Mouse (Mus musculus) kidney, adult 2 months (tissue): ENCODE measurements around the gene Cstf1. TPM values are rescaled to one million over a fixed set of nuclear protein-coding genes. Genes with fewer than 3 reads are reported as not detected.

ENCODE experiments used
- DNase-seq: peaks from one replicate; pipeline ENCODE4 v3.0.0; 2021
- H3K27ac ChIP-seq: fragments of 200-500 bp; 2 replicates; pipeline ENCODE4 v1.5.1; 2012; ENCODE audit warnings: low read depth, low read length, control low read depth, inconsistent platforms; ENCODE audit not compliant: insufficient read depth
- H3K27me3 ChIP-seq: fragments of 200-500 bp; replicated peaks from 2 replicates; pipeline ENCODE4 v1.6.1; 2012; ENCODE audit warnings: mild to moderate bottlenecking, moderate library complexity, low read length, inconsistent platforms; ENCODE audit not compliant: control insufficient read depth, insufficient read depth
- H3K36me3 ChIP-seq: fragments of 200-500 bp; 2 replicates; pipeline ENCODE4 v1.6.1; 2012; ENCODE audit warnings: mild to moderate bottlenecking, moderate library complexity, low read length, inconsistent platforms; ENCODE audit not compliant: control insufficient read depth, insufficient read depth
- H3K4me1 ChIP-seq: fragments of 200-500 bp; 2 replicates; pipeline ENCODE4 v1.6.1; 2011; ENCODE audit warnings: low read length; ENCODE audit not compliant: control insufficient read depth, insufficient read depth
- H3K4me3 ChIP-seq: fragments of 200-500 bp; 2 replicates; pipeline ENCODE4 v1.5.1; 2011; ENCODE audit warnings: mild to moderate bottlenecking, low read depth, low read length, control low read depth; ENCODE audit not compliant: insufficient read depth
- CTCF ChIP-seq: fragments of 200-500 bp; conservative IDR thresholded peaks from 2 replicates; pipeline ENCODE4 v1.5.1; 2011; ENCODE audit warnings: low read depth, mild to moderate bottlenecking, control low read depth, low read length, moderate library complexity, mixed read lengths; ENCODE audit not compliant: insufficient read depth, insufficient read length
- POLR2A ChIP-seq: fragments of 200-500 bp; IDR thresholded peaks from one replicate; pipeline ENCODE4 v1.6.1; 2011; ENCODE audit warnings: low read depth, low read length, control low read depth
- WGBS: fragments of 180-500 bp; shearing (Covaris S2); methylation state at CpG from one replicate; pipeline ENCODE4 v1.1.7; 2018; 5-methylcytosine and 5-hydroxymethylcytosine counted together
- polyA plus RNA-seq: library from polyadenylated mRNA; depleted of rRNA; stranded (reverse); fragments of >200 nt; gene quantifications from 2 replicates; pipeline ENCODE4 v1.2.3, GENCODE M21; 2012

Cstf1 gene
- polyA plus RNA-seq, 1 experiment, result 31.3 TPM

DNA sequence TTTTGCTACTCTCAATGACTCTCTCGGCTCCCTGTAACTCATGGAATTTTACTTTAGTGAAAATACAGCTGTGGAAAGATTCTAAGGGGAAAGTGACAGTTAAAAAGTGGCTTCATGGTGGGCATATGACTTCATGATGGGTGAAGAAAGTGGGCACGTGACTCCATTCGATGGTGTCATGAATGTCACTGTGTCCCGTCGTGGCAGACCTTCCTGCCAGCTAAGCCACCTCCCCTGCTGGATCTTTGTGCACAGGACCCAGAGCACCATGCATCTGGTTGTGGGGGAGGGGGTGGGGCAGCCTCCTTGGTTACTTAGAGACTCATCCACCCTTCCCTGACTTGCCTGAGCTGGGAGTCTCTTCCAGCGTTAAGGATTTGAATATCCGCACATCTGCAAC is 33.8 kb downstream of the Cstf1 start:
- no peak for TF ChIP-seq CTCF
- no peak for TF ChIP-seq POLR2A
- no peak for DNase-seq
- H3K4me3 ChIP-seq, result no peak overlapping the region
- WGBS, result 58% methylated on average over 7 of the region's 7 CpGs
- H3K27me3 ChIP-seq, result no peaks in the 10 kb centered on the region
- no peaks in the 10 kb centered on the region for H3K36me3 ChIP-seq
- no peaks in the 10 kb centered on the region for H3K4me1 ChIP-seq
- H3K27ac ChIP-seq, result no peak overlapping the region

DNA sequence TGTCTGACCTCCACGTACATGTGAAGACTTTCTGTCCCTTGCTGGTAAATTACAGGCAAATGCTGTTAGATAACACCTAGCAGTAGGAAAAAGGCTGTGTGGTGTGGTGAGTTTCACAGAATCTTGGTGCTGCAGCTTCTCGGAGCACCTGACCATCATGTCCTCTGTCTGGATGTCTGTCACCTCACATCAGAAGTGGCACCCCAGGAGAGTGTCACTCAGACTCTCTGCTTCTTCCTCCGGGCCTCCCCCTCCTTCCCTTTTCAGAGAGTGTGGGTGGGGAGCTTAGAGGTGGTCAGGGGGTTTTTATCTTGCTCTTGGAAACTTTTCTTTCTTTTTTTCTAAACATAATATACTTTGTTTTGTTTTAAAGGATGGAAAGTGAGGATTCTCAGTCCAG is 34.5 kb downstream of the Cstf1 start:
- no peaks in the 10 kb centered on the region for H3K36me3 ChIP-seq
- no peak for DNase-seq
- H3K4me3 ChIP-seq, result no peak overlapping the region
- no peaks in the 10 kb centered on the region for H3K4me1 ChIP-seq
- H3K27me3 ChIP-seq, result no peaks in the 10 kb centered on the region
- no peak overlapping the region for H3K27ac ChIP-seq
- TF ChIP-seq CTCF (no peak), POLR2A (no peak)
- 75% methylated on average over 3 of the region's 3 CpGs for WGBS

DNA sequence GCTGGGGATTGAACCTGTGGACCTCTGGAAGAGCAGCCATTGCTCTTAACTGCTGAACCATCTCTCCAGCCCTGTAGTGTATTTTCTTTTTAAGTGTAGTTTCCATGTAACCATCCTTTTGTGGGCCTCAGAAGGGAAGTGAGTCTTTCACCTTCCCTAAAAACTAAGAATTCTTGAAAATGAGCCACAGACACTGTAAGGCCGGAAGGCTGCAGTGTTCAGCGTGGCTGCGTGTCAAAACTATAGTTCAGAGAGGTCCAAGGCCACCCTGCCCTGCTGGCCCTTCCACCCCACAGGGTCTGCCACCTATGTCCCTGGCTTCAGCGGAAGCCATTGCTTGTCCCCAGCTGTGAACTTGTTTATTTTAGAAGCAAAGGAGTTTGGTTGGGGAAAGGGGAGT is 35.7 kb downstream of the Cstf1 start:
- TF ChIP-seq POLR2A (no peak), CTCF (no peak)
- H3K4me3 ChIP-seq, result no peak overlapping the region
- H3K27ac ChIP-seq, result no peak overlapping the region
- H3K27me3 ChIP-seq, result no peaks in the 10 kb centered on the region
- H3K4me1 ChIP-seq, result no peaks in the 10 kb centered on the region
- DNase-seq, result peak; percentile 15
- WGBS, result 47% methylated on average over 4 of the region's 4 CpGs
- no peaks in the 10 kb centered on the region for H3K36me3 ChIP-seq

GRCm38 (mm10) chr2:172407499-172407898 is 37.0 kb downstream of the Cstf1 start:
- Histone ChIP-seq H3K36me3 (no peaks in the 10 kb centered on the region), H3K4me3 (no peak overlapping the region), H3K4me1 (no peaks in the 10 kb centered on the region), H3K27me3 (no peaks in the 10 kb centered on the region), H3K27ac (no peak overlapping the region)
- TF ChIP-seq CTCF, result no peak
- no peak for TF ChIP-seq POLR2A
- DNase-seq, result no peak
- 87% methylated on average over 2 of the region's 2 CpGs for WGBS

GRCm38 (mm10) chr2:172410686-172411085 is 40.2 kb downstream of the Cstf1 start:
- Histone ChIP-seq H3K4me1 (no peaks in the 10 kb centered on the region), H3K36me3 (no peaks in the 10 kb centered on the region), H3K4me3 (no peak overlapping the region), H3K27me3 (no peaks in the 10 kb centered on the region), H3K27ac (no peak overlapping the region)
- TF ChIP-seq CTCF, result no peak
- TF ChIP-seq POLR2A, result no peak
- DNase-seq, result no peak
- 91% methylated on average over 2 of the region's 2 CpGs for WGBS

GRCm38 (mm10) chr2:172411091-172411490 is 40.6 kb downstream of the Cstf1 start:
- no peaks in the 10 kb centered on the region for H3K27me3 ChIP-seq
- no peak for DNase-seq
- TF ChIP-seq CTCF, result no peak
- TF ChIP-seq POLR2A, result no peak
- WGBS, result 83% methylated on average over 11 of the region's 11 CpGs
- no peak overlapping the region for H3K4me3 ChIP-seq
- H3K36me3 ChIP-seq, result no peaks in the 10 kb centered on the region
- no peaks in the 10 kb centered on the region for H3K4me1 ChIP-seq
- H3K27ac ChIP-seq, result no peak overlapping the region

GRCm38 (mm10) chr2:172412454-172412853 is 42.0 kb downstream of the Cstf1 start:
- Histone ChIP-seq H3K27ac (no peak overlapping the region), H3K4me3 (no peak overlapping the region), H3K36me3 (no peaks in the 10 kb centered on the region), H3K4me1 (no peaks in the 10 kb centered on the region), H3K27me3 (no peaks in the 10 kb centered on the region)
- 6% methylated on average over 9 of the region's 9 CpGs for WGBS
- TF ChIP-seq CTCF (no peak), POLR2A (no peak)
- DNase-seq, result peak; percentile 41

DNA sequence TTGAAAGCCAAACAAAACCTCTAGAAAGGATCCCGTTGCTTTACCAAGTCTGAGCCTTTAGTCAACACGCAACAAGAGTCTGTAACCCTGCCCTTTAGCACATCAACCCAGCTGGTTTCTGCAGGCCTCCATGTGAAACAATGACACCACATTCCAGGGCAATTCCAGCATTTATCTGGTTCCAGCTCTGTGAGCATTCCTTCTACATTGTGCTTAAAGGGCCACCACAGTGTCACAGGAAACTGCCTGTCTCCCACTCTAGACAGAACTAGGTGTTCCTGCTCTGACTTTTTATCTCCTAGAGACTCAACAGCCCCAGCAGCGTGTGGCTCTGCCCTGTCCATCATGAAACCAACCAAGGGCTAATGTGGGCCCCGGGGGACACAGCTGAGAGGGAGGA is 42.8 kb downstream of the Cstf1 start:
- Histone ChIP-seq H3K4me3 (no peak overlapping the region), H3K36me3 (no peaks in the 10 kb centered on the region), H3K27ac (no peak overlapping the region), H3K27me3 (no peaks in the 10 kb centered on the region), H3K4me1 (no peaks in the 10 kb centered on the region)
- 26% methylated on average over 4 of the region's 4 CpGs for WGBS
- TF ChIP-seq POLR2A, result no peak
- TF ChIP-seq CTCF, result no peak
- DNase-seq, result peak; percentile 10
